Mouse (Mus musculus) neutrophil, adult 5-6 weeks (primary cell): Measurements from ENCODE around the gene Stard13. TPM values are rescaled to one million over a fixed set of nuclear protein-coding genes. Genes with fewer than 3 reads are reported as not detected.

Experiments
- ATAC-seq: fragments of 151-379, 151-347 bp; 2 replicates; pipeline ENCODE4 v1.8.0; 2017; ENCODE audit warnings: mild to moderate bottlenecking, moderate TSS enrichment; ENCODE audit not compliant: insufficient number of reproducible peaks, poor library complexity, low FRiP score, severe bottlenecking; ENCODE audit errors: extremely low read depth
- total RNA-seq: library from RNA; stranded (forward); fragments of 200-1000 nt; gene quantifications from 2 replicates; pipeline ENCODE4 v1.2.3, GENCODE M21; 2017

The Stard13 gene
- total RNA-seq, 1 experiment from 2014 or later, result not detected

GRCm38 (mm10) chr5:151189321-151189720 lies 44.3 kb downstream of the Stard13 start:
- ATAC-seq, result no peak

GRCm38 (mm10) chr5:151188659-151189058 lies 45.0 kb downstream of the Stard13 start:
- no peak for ATAC-seq

- ATAC-seq, result no peak
These were observed 46.3 kb downstream of the Stard13 start for GRCm38 (mm10) chr5:151187336-151187735.

GRCm38 (mm10) chr5:151185286-151185856 lies 48.3 kb downstream of the Stard13 start:
- no peak for ATAC-seq

GRCm38 (mm10) chr5:151183656-151184240 lies 49.9 kb downstream of the Stard13 start:
- no peak for ATAC-seq

- no peak for ATAC-seq
These were observed 52.3 kb downstream of the Stard13 start for GRCm38 (mm10) chr5:151181288-151181687.

- ATAC-seq, result no peak
These were observed 53.4 kb downstream of the Stard13 start for GRCm38 (mm10) chr5:151180176-151180785.

- ATAC-seq, result no peak
These were observed 56.5 kb downstream of the Stard13 start for GRCm38 (mm10) chr5:151177171-151177570.

- ATAC-seq, result no peak
These were observed 57.7 kb downstream of the Stard13 start for GRCm38 (mm10) chr5:151175897-151176313.

- ATAC-seq, result no peak
These were observed 58.9 kb downstream of the Stard13 start for GRCm38 (mm10) chr5:151174485-151175460.

GRCm38 (mm10) chr5:151173774-151174173 lies 59.9 kb downstream of the Stard13 start:
- no peak for ATAC-seq

GRCm38 (mm10) chr5:151170168-151170750 lies 63.4 kb downstream of the Stard13 start:
- no peak for ATAC-seq

GRCm38 (mm10) chr5:151168191-151168590 lies 65.4 kb downstream of the Stard13 start:
- no peak for ATAC-seq

- ATAC-seq, result no peak
These were observed 66.0 kb downstream of the Stard13 start for GRCm38 (mm10) chr5:151167641-151168040.

- ATAC-seq, result no peak
These were observed 67.4 kb downstream of the Stard13 start for GRCm38 (mm10) chr5:151166266-151166665.

GRCm38 (mm10) chr5:151165381-151166016 lies 68.1 kb downstream of the Stard13 start:
- ATAC-seq, result no peak

GRCm38 (mm10) chr5:151164815-151165214 lies 68.8 kb downstream of the Stard13 start:
- ATAC-seq, result no peak

- ATAC-seq, result no peak
These were observed 71.0 kb downstream of the Stard13 start for GRCm38 (mm10) chr5:151162642-151163041.

GRCm38 (mm10) chr5:151155247-151155646 lies 78.4 kb downstream of the Stard13 start:
- ATAC-seq, result no peak
